Mouse (Mus musculus) yolk sac, embryonic 10.5 days (tissue): ENCODE results near the gene Med23.
A peak's percentile ranks its signal among the peaks of the same experiment; 100 is the strongest.

Experiments
- DNase-seq: peaks from one replicate; pipeline ENCODE4 v3.0.0-alpha.2; 2017; ENCODE audit warnings: low spot score

The Med23 gene

DNA sequence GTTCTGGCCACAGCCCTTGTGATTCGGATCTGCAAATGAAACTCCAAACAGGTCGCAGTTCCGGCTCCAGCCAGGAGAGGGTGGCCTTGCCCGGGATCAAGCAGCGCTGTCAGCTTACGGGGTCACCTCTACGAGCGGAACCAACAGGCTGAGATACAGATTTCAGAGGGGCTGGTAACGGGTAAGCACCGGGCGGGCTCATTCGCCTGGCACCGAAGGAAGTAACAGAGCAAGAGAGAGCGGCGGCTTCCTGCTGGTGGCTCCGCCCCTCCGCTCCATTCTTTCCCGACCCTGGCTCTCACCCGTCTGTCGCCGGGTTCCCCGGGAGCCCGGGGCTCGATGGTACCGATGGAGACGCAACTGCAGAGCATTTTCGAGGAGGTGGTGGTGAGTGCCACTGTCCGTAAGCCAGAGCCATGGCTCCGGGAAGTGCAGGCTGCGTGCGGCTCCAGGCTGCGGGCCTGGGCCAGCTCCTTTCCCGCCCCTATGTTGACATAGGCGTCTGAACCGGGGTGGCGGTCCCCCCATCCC lies at the start of gene Med23:
TSS of gene Med23 (plus strand) at position 227 of the 531 bp plus-strand sequence.
- DNase-seq: peak; percentile 97

GRCm38 (mm10) chr10:24821990-24822676 lies 47.7 kb upstream of the Med23 start:
- DNase-seq: no peak

- no peak for DNase-seq
These were observed 46.9 kb upstream of the Med23 start for GRCm38 (mm10) chr10:24822842-24823241.

DNA sequence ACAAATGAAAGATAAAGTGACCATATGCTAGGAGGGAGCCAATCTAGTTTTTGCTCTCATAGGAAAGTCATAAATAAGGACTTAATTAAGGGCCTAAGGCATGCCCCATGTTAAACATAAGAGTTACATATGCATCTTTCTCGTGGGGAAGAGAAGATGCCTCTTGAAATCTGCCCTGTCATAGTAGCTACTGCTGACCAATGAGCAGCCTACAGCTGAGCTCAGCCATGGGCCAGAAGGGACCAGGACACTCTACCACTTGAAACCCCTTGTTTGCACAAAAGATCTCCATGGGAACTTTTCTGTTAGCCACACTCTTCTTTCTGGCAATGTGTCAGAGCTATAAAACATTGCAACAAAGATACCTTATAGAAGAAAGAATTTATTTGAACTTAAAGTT lies 46.5 kb upstream of the Med23 start:
- DNase-seq: no peak

DNA sequence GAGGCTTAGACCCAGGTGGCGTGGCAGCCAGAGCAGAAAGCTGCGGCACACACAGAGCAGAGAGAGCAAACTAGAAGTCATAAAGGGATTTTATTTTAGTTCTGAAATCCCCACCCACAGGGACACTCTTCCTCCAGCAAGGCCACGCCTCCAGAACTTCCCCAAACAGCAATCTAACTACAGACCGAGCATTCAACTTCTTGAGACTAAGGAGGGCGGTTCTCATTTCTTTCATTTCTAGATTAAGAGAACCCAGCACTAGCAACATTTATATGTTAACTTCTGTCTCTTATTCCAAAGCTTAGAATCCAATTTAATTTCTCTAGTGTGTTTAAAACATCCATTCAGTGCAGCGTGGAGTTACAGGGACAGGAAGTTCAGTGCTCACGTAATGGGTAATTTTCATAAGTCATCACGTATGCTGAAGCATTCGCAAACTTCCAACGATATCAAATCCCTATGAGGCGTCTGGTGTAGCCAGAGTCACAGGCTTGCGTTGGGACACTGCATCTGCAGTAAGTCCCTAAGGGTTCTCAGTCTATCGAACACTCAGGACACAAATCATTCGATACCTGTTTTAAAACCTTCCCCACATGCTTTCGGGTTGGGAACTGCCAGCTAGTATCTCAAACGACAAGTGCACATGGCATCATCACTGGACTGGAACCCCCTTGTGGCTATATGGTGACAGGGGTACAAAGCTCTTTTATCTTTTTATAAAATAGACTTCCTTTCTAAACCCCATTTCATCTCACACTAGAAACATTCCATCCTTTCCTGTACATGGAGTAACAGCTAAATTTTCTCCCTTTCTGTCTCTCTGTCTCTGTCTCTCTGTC lies 45.9 kb upstream of the Med23 start:
- DNase-seq: no peak

DNA sequence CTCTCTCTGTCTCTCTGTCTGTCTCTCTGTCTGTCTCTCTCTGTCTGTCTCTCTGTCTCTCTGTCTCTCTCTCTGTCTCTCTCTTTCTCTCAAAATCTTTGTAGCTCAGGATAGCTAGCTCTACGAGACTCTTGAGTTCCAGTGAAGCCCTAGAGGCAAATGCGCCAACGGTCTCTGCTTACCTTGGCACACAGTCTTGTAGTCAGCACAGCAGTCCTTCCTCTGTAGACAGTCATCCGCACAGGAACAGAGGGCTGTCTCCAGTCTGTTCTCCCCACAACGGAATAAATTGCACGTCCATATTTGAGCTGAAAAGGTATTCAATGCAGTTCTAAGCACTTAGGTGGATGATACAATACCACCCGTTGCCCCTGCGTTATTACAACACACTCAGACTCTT lies 45.2 kb upstream of the Med23 start:
- no peak for DNase-seq

- no peak for DNase-seq
These were observed 44.2 kb upstream of the Med23 start for GRCm38 (mm10) chr10:24825456-24826081.

DNA sequence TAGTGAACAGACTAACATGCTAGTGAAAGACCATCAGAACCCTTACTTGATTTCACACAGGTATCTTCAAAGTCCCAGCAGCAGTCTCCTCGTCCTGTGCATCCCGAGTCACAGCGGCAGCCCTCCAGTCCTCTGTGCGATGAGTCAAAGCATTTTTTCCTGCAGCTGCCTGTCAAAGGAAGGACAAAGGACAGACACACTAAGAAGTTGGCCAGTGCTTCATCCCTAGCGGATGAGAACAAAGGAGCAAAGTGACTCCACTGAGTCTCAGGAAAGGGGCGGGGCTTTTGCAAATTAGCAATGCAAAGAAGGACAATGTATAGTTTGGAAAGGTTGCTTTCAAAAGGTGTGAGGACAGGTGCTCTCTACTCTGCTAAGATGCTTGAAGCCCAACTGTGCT lies 43.7 kb upstream of the Med23 start:
- DNase-seq: peak; percentile 45

- DNase-seq: no peak
These were observed 41.6 kb upstream of the Med23 start for GRCm38 (mm10) chr10:24828136-24828535.

- no peak for DNase-seq
These were observed 39.3 kb upstream of the Med23 start for GRCm38 (mm10) chr10:24830448-24830847.

DNA sequence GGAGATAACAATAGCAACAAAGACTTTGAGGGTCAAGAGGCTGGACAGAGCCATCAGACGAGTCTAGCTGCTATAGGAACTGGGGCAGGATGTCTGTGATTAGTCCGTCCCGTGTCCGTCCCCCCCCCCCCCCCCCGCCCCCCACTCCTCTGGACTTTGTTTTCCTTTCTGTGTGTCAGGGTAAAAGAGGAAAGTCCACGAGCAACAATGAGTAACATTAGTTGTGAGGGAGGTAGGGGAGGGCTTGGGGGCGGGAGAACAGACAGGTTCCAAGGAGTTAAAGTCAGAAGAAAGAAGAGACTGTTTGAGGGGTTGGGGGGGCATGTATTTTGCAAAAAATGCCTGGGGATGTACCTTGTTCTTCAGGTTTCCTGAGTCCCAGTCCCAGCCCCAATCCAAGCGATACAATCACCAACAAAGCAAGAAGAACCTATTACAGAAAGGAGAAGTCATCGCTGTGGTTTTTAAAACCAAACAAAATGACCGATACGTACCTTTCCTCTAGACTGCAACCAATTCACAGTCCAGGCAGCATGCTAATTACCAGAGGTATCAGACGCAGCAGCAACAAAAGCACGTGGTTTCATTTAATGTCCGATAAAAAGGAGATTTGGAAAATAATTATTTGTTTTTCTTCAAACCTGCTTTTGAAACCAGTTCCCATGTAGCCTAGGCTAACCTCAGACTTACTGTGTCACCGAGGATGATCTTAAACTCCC lies 38.2 kb upstream of the Med23 start:
- DNase-seq: peak; percentile 71

GRCm38 (mm10) chr10:24832306-24832705 lies 37.5 kb upstream of the Med23 start:
- no peak for DNase-seq

GRCm38 (mm10) chr10:24834634-24835371 lies 35.0 kb upstream of the Med23 start:
- DNase-seq: no peak

DNA sequence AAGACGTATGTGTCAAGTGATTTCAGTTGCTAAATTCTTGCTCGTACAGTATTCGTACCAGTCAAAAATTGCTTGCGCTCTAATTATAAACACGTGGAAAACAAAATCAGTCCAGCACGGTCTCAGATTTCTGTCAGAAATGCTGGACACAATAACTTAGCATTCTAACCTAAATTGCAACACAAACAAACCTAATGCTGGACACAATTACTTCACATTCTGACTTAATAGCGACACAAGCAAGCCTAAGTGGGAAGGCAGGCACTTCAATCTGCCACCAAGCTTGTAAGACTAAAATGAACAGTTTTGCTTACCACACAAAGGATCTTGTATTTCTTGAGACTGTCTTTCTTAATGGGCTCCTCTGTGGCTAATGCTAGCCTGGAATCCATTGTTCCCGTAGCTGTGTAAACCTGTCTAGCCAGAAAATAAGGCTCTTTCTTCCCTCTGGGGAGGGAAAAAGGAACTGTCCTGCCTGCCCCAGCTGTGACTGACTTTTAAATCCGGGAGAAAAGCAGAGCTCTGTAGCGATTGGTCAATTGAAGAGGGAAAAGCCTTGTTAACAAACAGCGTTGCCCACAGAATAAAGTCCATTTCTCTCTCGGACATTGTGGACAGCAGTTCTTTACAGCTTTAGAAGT lies 34.0 kb upstream of the Med23 start:
- peak; percentile 54 for DNase-seq

- no peak for DNase-seq
These were observed 33.3 kb upstream of the Med23 start for GRCm38 (mm10) chr10:24836366-24837038.

DNA sequence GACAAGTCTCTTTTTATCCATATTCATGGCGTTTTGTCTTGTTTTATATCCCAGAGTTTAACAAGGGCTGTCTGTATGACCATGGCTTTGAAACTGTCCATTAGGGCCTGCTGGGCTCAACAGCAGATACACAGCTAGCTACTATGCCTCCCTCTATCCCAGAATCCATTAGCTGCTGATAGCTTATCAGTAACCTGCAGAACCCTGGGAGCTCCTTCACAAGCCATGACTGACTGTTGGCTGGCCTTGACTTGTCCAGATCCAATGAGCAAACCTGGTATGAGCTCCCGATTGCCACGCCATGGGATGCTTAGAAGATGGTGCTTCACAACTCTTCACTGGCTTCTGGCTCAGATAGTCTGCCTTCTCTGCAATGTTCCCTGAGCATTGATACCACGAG lies 29.0 kb upstream of the Med23 start:
- DNase-seq: no peak

GRCm38 (mm10) chr10:24841998-24842397 lies 27.8 kb upstream of the Med23 start:
- no peak for DNase-seq

DNA sequence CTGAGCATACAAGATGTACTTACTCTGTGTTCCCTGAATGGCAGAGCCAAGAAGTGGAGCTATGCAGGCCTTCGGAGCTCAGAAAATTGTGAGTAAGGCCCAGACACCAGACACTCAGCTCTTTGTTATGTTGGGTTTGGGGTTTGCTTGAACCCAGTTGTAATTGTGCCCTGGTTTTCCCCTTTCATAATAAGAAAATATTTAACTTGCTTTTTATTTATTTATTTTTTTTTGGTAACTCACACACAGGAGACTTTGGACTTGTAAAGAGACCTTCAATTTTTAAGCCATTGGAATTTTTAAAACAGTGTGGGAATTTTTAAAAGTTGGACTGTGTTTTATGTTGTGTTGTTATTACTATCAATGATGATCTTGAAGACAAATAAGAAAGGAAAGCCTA lies 27.1 kb upstream of the Med23 start, which contains the start of gene Enpp3:
TSS of gene Enpp3 (minus strand) at position 148 of the 400 bp plus-strand sequence.
- no peak for DNase-seq

GRCm38 (mm10) chr10:24863146-24863545 lies 6.6 kb upstream of the Med23 start:
- no peak for DNase-seq

GRCm38 (mm10) chr10:24864434-24864833 lies 5.4 kb upstream of the Med23 start:
- no peak for DNase-seq
